Mouse (Mus musculus) neutrophil, adult 5-6 weeks (primary cell): ENCODE data around the gene Cmtm7. TPM values are rescaled to one million over a fixed set of nuclear protein-coding genes. Genes with fewer than 3 reads are reported as not detected.
"Not testable (repeated sequence)": the region's sequence is repeated elsewhere in the genome, so short reads cannot be mapped to it uniquely, and the experiment has no call there.

ENCODE experiments used
- ATAC-seq: fragments of 151-379, 151-347 bp; 2 replicates; pipeline ENCODE4 v1.8.0; 2017; ENCODE audit warnings: mild to moderate bottlenecking, moderate TSS enrichment; ENCODE audit not compliant: insufficient number of reproducible peaks, poor library complexity, low FRiP score, severe bottlenecking; ENCODE audit errors: extremely low read depth
- total RNA-seq: library from RNA; stranded (forward); fragments of 200-1000 nt; gene quantifications from 2 replicates; pipeline ENCODE4 v1.2.3, GENCODE M21; 2017

Gene Cmtm7
- total RNA-seq, 1 experiment from 2014 or later = 159 TPM

DNA sequence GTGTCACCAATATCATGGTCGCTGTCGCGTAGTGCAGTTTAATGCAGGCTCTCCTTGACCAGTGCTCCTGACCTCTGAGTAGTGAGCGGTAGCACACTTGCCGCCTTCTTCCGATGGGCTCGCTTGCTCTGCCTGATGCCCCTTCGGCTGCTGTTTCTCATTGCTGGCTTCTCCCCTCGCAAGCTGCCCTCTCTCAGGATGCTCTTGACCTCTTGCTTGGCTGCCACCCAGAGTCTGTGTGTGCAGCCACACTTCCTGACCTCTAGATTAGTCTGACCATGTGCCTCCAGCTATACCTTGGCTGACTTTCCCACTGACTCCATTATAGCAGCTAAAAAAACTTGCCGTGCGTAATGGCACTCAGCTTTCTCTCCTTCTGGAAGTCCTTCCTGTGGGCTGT, 45.2 kb downstream of the Cmtm7 start:
- no peak for ATAC-seq

DNA sequence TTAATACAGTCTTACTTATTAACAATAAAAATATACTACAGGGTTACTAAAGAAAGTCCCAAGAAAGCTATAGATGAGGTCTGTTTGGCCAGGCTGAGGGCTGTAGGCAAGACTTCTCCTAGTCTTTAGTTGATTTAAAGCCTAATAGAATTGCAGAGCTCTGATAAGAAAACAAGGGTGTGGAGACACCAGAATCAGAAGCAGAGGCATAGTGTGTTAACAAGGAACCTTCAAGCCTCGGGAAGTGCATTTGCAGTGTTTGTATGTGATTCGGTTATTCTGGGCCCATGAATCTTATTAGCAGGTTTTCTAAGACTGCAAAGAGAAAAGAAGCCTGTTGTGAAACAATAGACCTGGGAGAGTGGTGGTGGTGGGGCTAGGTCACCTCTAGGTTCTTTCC, 48.4 kb downstream of the Cmtm7 start:
- no peak for ATAC-seq

DNA sequence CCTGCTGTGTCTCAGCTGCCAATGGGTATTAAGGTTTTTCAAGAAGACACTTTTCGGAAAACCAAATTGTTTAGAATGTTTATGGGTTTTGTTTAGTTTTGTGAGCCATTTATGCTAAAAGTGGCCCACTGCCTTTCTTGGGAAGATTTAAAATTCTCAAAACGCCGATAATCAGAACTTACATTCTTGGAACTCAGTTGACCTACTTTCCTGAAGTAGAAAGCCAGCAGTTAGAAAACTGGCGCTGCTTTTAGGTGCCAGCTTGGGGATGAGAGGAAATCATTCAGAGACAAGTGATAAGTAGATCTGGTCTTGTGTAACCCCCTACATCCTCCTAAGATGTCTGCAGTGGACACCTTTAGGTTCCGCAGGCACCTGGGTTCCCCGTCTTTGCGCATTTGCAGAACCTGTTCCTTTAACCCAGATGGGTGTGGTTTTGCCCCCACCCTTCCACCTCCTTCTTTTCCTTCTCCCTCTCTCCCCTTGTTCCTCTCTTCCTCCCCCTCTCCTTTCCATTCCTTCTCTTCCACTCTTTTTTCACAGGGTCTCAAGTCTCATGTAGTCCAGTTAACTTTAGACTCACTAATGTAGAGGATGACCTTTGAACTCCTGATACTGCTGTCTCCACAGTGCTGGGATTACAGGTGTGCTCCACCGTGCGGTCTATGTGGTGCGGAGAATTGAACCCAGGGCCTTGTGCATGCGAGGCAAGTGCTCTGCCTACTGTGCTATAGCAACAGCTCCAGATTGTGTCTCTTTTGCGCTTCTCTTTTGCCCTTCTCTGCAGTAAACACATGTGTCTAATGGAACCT, 49.6 kb downstream of the Cmtm7 start:
- no peak for ATAC-seq

DNA sequence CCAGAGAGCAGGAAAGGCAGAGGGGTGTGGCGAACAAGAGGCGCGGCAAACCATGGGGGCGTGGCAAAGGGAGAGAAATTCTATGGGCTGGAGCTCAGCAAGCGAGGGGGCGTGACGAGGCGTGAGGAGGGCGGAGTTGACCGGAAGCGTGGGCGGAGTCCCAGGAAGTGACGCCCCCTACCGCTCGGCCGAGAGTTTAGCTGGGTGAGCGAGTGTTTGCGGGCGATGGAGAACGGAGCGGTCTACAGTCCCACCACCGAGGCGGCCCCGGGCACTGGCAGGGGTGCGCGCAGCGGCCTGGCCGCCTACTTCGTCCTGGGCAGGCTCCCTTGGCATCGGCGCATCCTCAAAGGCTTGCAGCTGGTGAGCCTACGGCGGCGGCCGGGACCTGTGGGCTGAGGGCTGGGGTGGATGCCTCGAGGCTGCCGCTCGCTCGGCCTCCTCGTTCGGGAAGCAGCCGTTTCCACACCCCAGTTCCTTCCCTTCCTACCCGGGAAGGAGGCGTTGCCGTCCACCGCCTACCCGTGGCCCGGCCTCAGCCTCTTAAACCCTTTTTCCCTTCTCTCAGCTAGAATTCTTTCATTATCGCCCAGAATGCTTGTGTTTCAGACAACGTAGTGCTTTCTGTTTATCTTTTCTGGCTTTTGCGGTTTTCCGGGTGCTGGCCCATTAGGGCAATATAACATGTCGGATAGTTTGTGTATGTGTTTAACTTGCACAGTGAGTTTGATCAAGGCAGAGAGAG, 50.5 kb downstream of the Cmtm7 start, which contains the start of gene Cmtm6:
Cmtm6 (plus strand) TSS at position 106 of the 745 bp plus-strand sequence.
- peak; percentile 93 for ATAC-seq

DNA sequence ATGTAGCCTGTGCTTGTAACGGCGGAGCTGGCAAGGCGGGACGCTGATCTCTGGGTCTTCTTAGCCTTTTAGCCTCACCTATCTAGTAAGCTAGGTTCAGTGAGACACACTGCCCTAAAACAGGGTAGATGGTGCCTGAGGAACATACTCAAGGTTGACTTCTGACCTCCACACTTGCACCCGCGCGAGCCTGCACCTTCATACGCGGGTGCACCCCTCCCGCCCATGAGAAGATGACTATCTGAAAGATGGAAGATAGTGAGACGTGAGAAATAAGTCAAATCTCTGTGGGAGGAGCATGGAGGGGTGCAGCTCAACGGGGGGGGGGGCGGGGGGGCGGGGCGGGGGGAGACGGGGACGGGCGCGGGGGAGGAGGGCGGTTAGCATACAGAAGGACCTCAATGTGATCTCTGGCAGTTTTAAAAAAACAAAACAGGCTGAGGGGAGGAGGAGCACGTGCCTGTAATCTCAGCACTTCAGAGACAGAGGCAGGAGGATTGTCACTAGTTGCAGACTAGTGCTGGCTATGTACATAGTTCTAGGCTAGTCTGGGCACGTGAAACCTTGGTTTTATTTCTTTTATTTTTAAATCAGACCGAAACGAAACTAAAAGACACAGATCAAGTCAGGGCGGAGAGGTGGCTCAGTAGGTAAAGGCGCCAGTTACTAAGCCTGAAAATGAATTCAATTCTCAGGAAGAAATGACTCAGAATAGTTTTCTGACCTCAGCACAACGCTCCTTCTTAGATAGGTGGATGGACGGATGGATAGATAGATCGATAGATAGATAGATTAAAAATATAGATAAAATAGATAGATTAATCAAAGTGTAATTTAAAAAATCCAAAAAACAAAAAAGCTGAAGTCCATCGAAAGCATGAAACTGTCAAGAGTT, 51.5 kb downstream of the Cmtm7 start:
- peak; percentile 4; the same call in 1 of the 2 replicates for ATAC-seq

DNA sequence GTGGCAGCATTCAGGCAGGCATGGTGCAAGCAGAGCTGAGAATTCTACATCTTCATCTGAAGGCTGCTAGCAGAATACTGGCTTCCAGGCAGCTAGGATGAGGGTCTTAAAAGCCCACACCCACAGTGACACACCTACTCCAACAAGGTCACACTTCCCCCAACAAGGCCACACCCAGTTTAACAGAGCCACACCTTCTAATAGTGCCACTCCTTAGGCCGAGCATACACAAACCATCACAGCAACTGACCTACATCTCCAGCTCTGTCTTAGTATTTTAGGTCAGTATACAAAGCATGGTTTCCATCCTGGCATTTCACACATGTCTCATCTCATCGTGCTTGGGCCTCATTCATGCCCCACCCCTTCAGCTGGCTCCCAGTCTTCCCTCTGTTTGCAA, 53.2 kb downstream of the Cmtm7 start:
- ATAC-seq = not testable (repeated sequence)

DNA sequence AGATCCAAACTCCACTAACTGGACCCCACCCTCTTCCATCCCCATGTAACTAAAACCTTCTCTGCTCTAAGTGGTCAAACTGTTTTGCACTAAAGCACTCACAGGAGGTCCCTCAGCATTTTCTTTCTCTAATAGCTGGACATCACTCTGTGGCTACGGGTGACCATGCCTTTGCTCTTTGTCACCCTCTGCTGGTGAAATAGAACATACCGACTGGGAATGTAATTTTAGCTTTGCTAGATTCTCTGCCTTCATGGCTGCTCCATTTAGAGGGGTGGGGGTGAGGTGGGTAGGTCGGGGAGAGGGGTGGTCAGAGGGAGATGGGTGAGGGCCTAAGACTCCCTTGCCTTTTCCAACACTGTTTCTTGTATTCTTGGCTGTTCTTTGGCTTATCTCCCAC, 54.3 kb downstream of the Cmtm7 start:
- ATAC-seq = peak; percentile 23; the same call in 1 of the 2 replicates

DNA sequence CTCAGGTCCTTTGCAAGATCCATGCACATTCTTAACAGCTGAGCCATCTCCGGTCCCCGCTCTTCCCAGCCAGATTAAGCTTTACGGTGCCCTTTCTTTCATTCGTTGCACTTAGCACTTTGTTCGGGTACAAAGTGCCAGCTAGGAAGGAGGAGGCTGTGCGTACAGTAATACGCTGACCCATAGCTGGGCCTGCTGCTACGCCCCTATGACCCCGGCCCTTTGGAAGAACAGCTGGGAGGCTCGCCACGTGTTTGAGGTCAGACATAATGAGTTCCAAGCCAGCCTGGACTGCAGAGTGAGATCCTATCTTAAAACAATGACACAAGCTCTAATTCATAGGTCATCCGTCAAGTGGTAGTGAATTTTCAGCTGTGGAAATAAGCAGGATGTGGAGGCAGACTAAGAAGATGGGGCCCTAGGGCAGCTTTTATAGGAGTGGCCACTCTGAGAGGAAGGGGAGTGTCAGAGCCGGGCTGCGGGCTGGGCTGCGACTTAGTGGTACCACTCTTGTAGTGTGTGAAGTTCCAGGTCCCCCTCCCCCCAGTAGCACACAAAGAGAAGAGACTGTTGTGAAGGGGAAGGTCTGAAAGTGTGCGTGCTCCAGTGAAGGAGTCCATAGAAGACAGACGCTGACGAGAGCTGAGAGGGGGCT, 64.9 kb downstream of the Cmtm7 start:
- ATAC-seq = no peak

DNA sequence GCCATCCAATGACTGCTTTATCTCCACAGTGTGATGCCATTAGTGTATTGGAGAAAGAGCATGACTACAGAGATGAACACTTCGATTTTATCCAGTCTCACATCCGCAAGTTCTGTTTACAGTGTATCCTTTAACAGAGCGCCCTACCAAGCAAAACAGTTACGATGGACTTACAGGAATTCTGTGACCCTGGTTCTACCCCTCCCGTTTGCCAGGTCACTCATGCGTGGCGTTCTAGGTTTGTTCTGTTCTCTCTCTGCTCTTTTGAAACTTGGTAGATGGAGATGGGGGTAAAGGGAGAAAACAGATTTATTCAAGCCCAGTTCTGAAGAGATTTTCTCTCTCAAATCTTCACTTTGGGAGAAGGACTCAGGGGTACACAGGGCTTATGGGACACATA, 68.2 kb downstream of the Cmtm7 start:
- no peak for ATAC-seq

DNA sequence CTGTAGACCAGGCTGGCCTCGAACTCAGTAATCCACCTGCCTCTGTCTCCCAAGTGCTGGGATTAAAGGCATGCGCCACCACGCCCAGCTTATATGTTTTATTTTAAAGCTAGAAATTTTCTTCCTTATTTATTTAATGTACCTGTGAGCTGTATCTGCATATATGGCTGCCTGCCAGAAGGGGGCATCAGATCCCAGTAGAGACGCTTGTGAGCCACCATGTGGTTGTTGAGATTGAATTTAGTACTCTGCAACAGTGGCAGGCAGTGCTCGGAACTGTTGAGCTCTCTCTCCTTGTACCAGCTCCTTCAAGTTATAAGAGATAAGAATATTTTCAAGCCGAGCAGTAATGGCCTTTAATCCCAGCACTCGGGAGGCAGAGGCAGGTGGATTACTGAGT, 71.3 kb downstream of the Cmtm7 start:
- ATAC-seq = peak; percentile 76

DNA sequence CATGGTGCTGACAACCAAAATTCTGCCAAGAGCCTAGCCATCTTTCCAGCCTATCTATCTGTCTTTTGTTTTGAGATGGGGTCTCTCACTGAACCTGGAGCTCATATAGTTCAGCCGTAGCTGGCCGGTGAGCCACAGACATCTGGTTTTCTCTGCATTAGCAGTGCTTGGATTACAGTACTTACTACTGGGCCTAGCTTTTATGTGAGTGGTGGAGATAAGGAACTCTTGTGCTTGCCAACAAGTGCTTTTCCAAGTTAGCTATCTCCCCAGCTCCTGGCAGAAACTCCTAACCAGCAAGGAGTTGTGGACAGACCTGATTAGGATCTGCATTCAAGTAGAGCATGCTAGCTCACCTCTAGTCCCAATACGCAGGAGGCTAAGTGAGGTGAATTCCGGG, 73.9 kb downstream of the Cmtm7 start:
- no peak for ATAC-seq

Other genes starting within 250 kb of the Cmtm7 start
- not detected in 2 replicates for gene Trim71, start 217.5 kb downstream of the Cmtm7 start, total RNA-seq
- 43.1 and 48.4 TPM in 2 replicates for gene Cnot10, start 141.7 kb downstream of the Cmtm7 start, total RNA-seq
- 68.3 and 74.4 TPM in 2 replicates for gene Dync1li1, start 93.1 kb downstream of the Cmtm7 start, total RNA-seq
- gene Cmtm6, start 50.7 kb downstream of the Cmtm7 start, total RNA-seq = 301 and 316 TPM in 2 replicates
- gene Cmtm8, start 62.3 kb upstream of the Cmtm7 start, total RNA-seq = 2.1 and 3.3 TPM in 2 replicates
- 86.6 and 89.4 TPM in 2 replicates for gene Gpd1l, start 152.1 kb upstream of the Cmtm7 start, total RNA-seq
- not detected in 2 replicates for gene Osbpl10, start 196.7 kb upstream of the Cmtm7 start, total RNA-seq
- gene Rps27rt, start 200.9 kb upstream of the Cmtm7 start, total RNA-seq = 168 and 198 TPM in 2 replicates